Mouse (Mus musculus) lung, postnatal 0 days (tissue): ENCODE results near the gene Cnot2. TPM values are rescaled to one million over a fixed set of nuclear protein-coding genes. Genes with fewer than 3 reads are reported as not detected.

Source experiments
- ATAC-seq: fragments of 200-750 bp; cut with Nextera tagmentation; 2 replicates; pipeline ENCODE4 v1.8.0; 2017; ENCODE audit warnings: moderate library complexity
- DNase-seq: peaks from one replicate; pipeline ENCODE4 v3.0.0-alpha.2; 2016; ENCODE audit warnings: low spot score
- H3K27ac ChIP-seq: fragments of 300-500 bp; sonication (generic); 2 replicates; pipeline ENCODE4 v1.5.1; 2014; ENCODE audit warnings: antibody characterized with exemption, mild to moderate bottlenecking, low read length, mixed read lengths
- H3K27me3 ChIP-seq: fragments of 300-500 bp; sonication (generic); replicated peaks from 2 replicates; pipeline ENCODE4 v1.6.1; 2014; ENCODE audit warnings: low read length, mixed read lengths; ENCODE audit not compliant: insufficient read depth
- H3K36me3 ChIP-seq: fragments of 300-500 bp; sonication (generic); 2 replicates; pipeline ENCODE4 v1.6.1; 2014; ENCODE audit warnings: low read length, mixed read lengths; ENCODE audit not compliant: insufficient read depth
- H3K4me1 ChIP-seq: fragments of 300-500 bp; sonication (generic); 2 replicates; pipeline ENCODE4 v1.6.1; 2014; ENCODE audit warnings: antibody characterized with exemption, low read depth, low read length, mixed read lengths; ENCODE audit not compliant: insufficient read depth
- H3K4me2 ChIP-seq: fragments of 300-500 bp; sonication (generic); replicated peaks from 2 replicates; pipeline ENCODE4 v1.6.1; 2014; ENCODE audit warnings: low read depth, mild to moderate bottlenecking, low read length, moderate library complexity, mixed read lengths
- H3K4me3 ChIP-seq: fragments of 300-500 bp; sonication (generic); 2 replicates; pipeline ENCODE4 v1.5.1; 2014; ENCODE audit warnings: low read depth, low read length
- H3K9ac ChIP-seq: fragments of 300-500 bp; sonication (generic); replicated peaks from 2 replicates; pipeline ENCODE4 v1.6.1; 2014; ENCODE audit warnings: low read depth, mild to moderate bottlenecking
- H3K9me3 ChIP-seq: fragments of 300-500 bp; sonication (generic); 2 replicates; pipeline ENCODE4 v1.6.1; 2016; ENCODE audit warnings: low read length, mixed read lengths
- CTCF ChIP-seq: IDR thresholded peaks from 2 replicates; pipeline ENCODE4 v1.5.1; 2016; ENCODE audit warnings: antibody characterized with exemption, mild to moderate bottlenecking
- EP300 ChIP-seq: IDR thresholded peaks from 2 replicates; pipeline ENCODE4 v1.6.1; 2016; ENCODE audit warnings: antibody characterized with exemption, mild to moderate bottlenecking, control low read depth
- WGBS: fragments of 180-500 bp; shearing (Covaris S2); extraction: QIAGEN DNeasy Blood & Tissue Kit; methylation state at CpG from one replicate; pipeline ENCODE4 v1.1.7; 2014; 5-methylcytosine and 5-hydroxymethylcytosine counted together
- microRNA-seq: library from miRNA; unstranded; fragments of <30 nt; microRNA quantifications from one replicate; pipeline ENCODE4, GENCODE M21; 2016
- polyA plus RNA-seq: library from polyadenylated mRNA; unstranded; fragments of >200 nt; fragmentation: Nextera tagmentation; extraction: Ambion mirVana; gene quantifications from 2 replicates; pipeline ENCODE4 v1.2.1, GENCODE M21; 2015

Gene Cnot2
- polyA plus RNA-seq, 1 experiment from 2014 or later: 47.3 TPM

DNA sequence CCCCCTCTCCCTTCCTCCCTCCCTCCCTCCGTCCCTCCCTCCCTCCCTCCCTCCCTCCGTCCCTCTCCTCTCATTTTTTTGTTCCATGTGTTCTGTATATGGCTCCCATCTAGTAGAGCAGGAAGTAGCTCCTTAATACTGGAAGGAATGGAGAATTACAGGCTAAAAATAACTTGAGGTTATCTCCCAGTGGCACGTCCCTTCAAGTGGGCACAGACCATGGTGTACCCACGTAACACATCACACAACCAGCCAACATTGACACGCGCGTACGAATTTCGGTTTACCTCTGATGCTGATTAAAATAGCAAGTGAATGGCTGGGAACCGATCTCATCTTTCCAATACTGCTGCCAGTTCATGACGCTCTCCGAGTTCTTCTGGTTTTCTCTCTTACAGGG lies 135.3 kb downstream of the Cnot2 start:
- Histone ChIP-seq H3K9me3 (no peaks in the 10 kb centered on the region), H3K36me3 (no peaks in the 10 kb centered on the region), H3K4me3 (no peak overlapping the region), H3K27ac (no peak overlapping the region), H3K4me2 (no peak overlapping the region), H3K9ac (no peak overlapping the region), H3K4me1 (no peaks in the 10 kb centered on the region), H3K27me3 (no peaks in the 10 kb centered on the region)
- DNase-seq (no peak), ATAC-seq (no peak)
- TF ChIP-seq EP300: no peak
- TF ChIP-seq CTCF: no peak
- 84% methylated on average over 12 of the region's 12 CpGs for WGBS

DNA sequence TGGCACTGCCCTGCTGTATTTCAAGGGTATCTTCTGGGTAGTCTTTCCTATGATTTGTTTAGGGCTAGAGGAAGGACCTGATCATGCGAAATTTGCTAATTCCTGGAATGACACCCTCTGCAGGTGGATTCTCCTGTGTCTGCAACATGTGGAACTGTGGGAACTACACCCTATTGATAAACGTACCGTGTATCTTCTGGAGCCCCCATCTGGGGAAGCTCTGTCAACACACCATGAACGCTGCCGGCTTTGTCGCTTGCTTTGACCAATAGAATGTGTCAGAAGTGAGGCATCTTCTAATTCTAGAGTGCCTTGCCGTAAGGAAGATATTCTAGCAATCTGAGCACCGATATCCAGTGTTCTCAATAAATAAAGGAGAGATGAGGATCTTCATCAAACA lies 136.5 kb downstream of the Cnot2 start:
- TF ChIP-seq CTCF: no peak
- no peak for TF ChIP-seq EP300
- DNase-seq (no peak), ATAC-seq (no peak)
- no peak overlapping the region for H3K4me3 ChIP-seq
- no peaks in the 10 kb centered on the region for H3K4me1 ChIP-seq
- H3K9ac ChIP-seq: no peak overlapping the region
- H3K27me3 ChIP-seq: no peaks in the 10 kb centered on the region
- no peaks in the 10 kb centered on the region for H3K36me3 ChIP-seq
- 93% methylated on average over 8 of the region's 8 CpGs for WGBS
- no peak overlapping the region for H3K27ac ChIP-seq
- no peaks in the 10 kb centered on the region for H3K9me3 ChIP-seq
- H3K4me2 ChIP-seq: no peak overlapping the region

DNA sequence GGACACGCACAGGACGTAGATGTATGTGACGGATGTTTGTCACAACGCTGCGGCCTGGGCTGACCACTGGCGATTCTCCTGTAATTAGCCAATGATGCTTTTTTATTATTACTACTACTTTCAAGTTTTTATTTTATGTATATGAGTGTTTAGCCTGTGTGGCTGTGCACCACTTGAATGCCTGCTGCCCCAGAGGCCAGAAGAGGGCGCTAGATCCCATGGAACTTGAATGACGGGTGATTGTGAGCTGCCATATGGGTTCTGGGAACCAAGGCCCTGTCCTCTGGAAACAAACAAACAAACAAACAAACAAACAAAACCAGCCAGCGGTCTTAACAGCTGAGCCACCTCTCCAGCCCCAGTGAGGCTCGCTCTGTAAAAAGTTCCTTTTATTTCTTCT lies 136.9 kb downstream of the Cnot2 start:
- H3K9me3 ChIP-seq: no peaks in the 10 kb centered on the region
- ATAC-seq: no peak
- no peaks in the 10 kb centered on the region for H3K4me1 ChIP-seq
- no peak overlapping the region for H3K27ac ChIP-seq
- no peak overlapping the region for H3K4me2 ChIP-seq
- TF ChIP-seq EP300: no peak
- TF ChIP-seq CTCF: no peak
- no peaks in the 10 kb centered on the region for H3K27me3 ChIP-seq
- 91% methylated on average over 10 of the region's 10 CpGs for WGBS
- H3K36me3 ChIP-seq: no peaks in the 10 kb centered on the region
- DNase-seq: no peak
- H3K4me3 ChIP-seq: no peak overlapping the region
- H3K9ac ChIP-seq: no peak overlapping the region

DNA sequence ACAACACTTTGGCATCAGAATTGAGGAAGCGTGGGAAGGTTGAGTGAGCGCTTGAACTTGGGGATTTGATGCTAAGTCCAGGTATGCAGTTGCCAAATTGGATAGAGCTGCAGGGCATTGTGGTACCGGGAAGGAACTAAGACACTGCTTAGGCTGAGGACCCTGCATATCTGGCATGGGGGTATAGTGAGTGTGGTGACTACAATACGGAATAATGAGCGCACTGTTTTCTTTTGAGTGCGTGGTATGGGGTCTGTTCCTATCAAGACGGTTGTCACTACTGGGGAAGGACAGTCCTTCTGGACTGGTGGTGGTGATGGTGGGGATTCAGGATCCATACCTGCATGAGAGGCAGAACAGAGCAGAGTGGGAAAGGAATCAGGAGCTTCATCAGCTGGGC lies 140.4 kb downstream of the Cnot2 start:
- Histone ChIP-seq H3K36me3 (no peaks in the 10 kb centered on the region), H3K9me3 (no peaks in the 10 kb centered on the region), H3K4me3 (no peak overlapping the region), H3K27me3 (no peaks in the 10 kb centered on the region), H3K4me1 (no peaks in the 10 kb centered on the region), H3K9ac (no peak overlapping the region), H3K27ac (no peak overlapping the region), H3K4me2 (no peak overlapping the region)
- no peak for TF ChIP-seq CTCF
- TF ChIP-seq EP300: no peak
- DNase-seq (no peak), ATAC-seq (no peak)
- 90% methylated on average over 7 of the region's 7 CpGs for WGBS

DNA sequence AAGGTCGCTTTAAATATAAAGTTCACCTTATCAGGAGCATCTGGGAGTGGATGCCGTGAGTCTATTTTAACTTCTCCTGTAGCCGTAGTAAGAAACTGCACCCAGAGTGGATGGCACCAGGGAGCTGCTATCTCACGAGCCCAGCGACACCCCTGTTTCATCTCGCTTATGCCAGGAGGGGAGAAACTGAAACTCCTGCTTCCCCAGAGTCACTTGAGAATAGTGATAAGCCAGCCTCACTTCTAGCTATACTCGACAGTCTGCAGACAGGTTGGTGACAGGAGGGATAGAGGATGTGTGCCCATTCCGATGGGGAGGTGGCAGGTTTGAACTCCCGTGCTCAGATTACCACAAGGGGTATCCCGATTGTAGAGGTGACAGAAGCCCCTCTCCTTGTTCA lies 141.2 kb downstream of the Cnot2 start:
- Histone ChIP-seq H3K9ac (no peak overlapping the region), H3K4me1 (no peaks in the 10 kb centered on the region), H3K27ac (no peak overlapping the region), H3K36me3 (no peaks in the 10 kb centered on the region), H3K4me2 (no peak overlapping the region), H3K9me3 (no peaks in the 10 kb centered on the region), H3K4me3 (no peak overlapping the region), H3K27me3 (no peaks in the 10 kb centered on the region)
- WGBS: 85% methylated on average over 10 of the region's 10 CpGs
- no peak for TF ChIP-seq CTCF
- no peak for TF ChIP-seq EP300
- ATAC-seq (no peak), DNase-seq (no peak)

DNA sequence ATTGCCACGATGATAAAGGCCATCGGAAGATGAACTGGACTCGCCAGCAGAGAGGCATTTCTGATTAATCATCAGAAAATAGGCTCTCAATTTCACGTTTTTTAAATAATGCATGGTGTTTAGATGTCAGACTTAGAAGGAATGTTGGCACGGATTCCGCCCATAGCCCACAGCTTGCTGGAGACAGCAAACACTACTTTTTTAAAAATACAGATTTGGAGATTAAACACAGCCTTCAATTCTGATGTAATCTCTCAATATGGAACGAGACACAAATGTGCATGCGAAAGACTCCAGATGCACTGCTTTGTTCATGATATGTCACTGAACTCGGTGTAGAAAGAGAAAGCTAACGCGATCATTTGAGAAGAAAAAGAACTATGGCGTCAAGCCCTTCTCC lies 145.9 kb downstream of the Cnot2 start:
- WGBS: 70% methylated on average over 12 of the region's 12 CpGs

More for the DNA sequence above, 145.9 kb downstream of the Cnot2 start:
- no peaks in the 10 kb centered on the region for H3K4me1 ChIP-seq
- TF ChIP-seq CTCF (no peak), EP300 (no peak)
- H3K9me3 ChIP-seq: no peaks in the 10 kb centered on the region
- no peak for ATAC-seq
- no peak overlapping the region for H3K4me2 ChIP-seq
- no peak overlapping the region for H3K27ac ChIP-seq
- H3K4me3 ChIP-seq: no peak overlapping the region
- DNase-seq: peak; percentile 52
- no peak overlapping the region for H3K9ac ChIP-seq
- H3K36me3 ChIP-seq: no peaks in the 10 kb centered on the region
- H3K27me3 ChIP-seq: no peaks in the 10 kb centered on the region

Small RNA genes lying within 50 kb of the gene (microRNA-seq; reads per million reads assigned to microRNA genes)
- gene Gm25190: not detected

Other genes starting within 250 kb of the Cnot2 start
- gene Kcnmb4, start 107.6 kb downstream of the Cnot2 start, polyA plus RNA-seq: 2.8 and 3.3 TPM in 2 replicates